ENCODE assay signal across 14 mouse cellular contexts in the genomic region with DNA sequence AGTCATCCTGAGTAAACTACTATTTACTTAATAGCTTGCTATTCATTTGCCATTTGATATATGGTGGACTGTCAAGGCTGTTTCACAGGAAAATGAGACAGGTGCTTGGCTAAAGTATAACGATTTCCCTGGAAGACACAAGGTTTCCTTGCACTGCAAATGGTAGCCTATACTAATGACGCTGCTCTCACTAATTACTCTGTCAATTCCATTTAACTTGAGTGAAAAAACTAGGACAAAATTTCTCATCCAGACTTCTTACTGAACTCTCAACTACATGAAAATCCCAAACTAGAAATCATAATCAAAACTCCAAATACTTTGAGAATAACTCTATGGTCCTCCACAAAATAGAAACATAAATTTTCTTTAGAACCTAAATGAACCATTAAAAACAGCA.
A peak's percentile ranks its signal among the peaks of the same experiment; 100 is the strongest.
DNase-seq lines count a peak whose midpoint lies in the region.
"Had no signal": no experiment of that assay in that cellular context is flagged by ENCODE, and none has a peak within 500 bp of the region (broad histone marks: within the 10 kb centered on the region; RNA-seq: fewer than 3 reads in every experiment).

No protein-coding gene starts in this region.

- DNase-seq in retina, embryonic 14.5 days (ENCODE audit: low spot score), result peak; percentile 51
- peak; percentile 75 for DNase-seq in retina, postnatal 1 day
- no peak for DNase-seq in right cerebral cortex, postnatal 36 days (ENCODE audit: low spot score in 2 of 2)
- no peak for DNase-seq in layer of hippocampus, postnatal 10 days (ENCODE audit: low spot score in 2 of 2)
- DNase-seq: adrenal gland, adult 2 months; adrenal gland, adult 8-10 months; adrenal gland, postnatal 10 days; adrenal gland, postnatal 14 days; adrenal gland, postnatal 25 days; adrenal gland, postnatal 36 days; B cell, adult 2 months; cerebellum, adult 11 months; cerebellum, adult 11-12 months; cerebellum, adult 18-20 months had no signal

Comparison
In these comparisons a context has a peak if more than half of its experiments do, and no peak if none do; other contexts are left out.
1. DNase-seq: peak in retina, embryonic 14.5 days (single experiment) and retina, postnatal 1 day (single experiment); none in right cerebral cortex, postnatal 36 days (0 of 2) and layer of hippocampus, postnatal 10 days (0 of 2).